Mouse (Mus musculus) lung, embryonic 15.5 days (tissue): ENCODE measurements around the gene Mpig6b. TPM values are rescaled to one million over a fixed set of nuclear protein-coding genes. Genes with fewer than 3 reads are reported as not detected.
A peak's percentile ranks its signal among the peaks of the same experiment; 100 is the strongest.

Experiments
- ATAC-seq: fragments of 200-750 bp; cut with Nextera tagmentation; 2 replicates; pipeline ENCODE4 v1.8.0; 2017; ENCODE audit warnings: moderate number of reproducible peaks, borderline replicate concordance; ENCODE audit not compliant: low FRiP score, low TSS enrichment; ENCODE audit errors: extremely low read depth
- H3K27ac ChIP-seq: fragments of 300-500 bp; sonication (generic); 2 replicates; pipeline ENCODE4 v1.5.1; 2015; ENCODE audit warnings: moderate library complexity, mild to moderate bottlenecking, inconsistent platforms
- H3K27me3 ChIP-seq: fragments of 300-500 bp; sonication (generic); 2 replicates; pipeline ENCODE4 v1.6.1; 2015; ENCODE audit warnings: inconsistent platforms
- H3K36me3 ChIP-seq: fragments of 300-500 bp; sonication (generic); 2 replicates; pipeline ENCODE4 v1.6.1; 2015; ENCODE audit warnings: inconsistent platforms
- H3K4me1 ChIP-seq: fragments of 300-500 bp; sonication (generic); 2 replicates; pipeline ENCODE4 v1.6.1; 2015; ENCODE audit warnings: inconsistent platforms
- H3K4me2 ChIP-seq: fragments of 300-500 bp; sonication (generic); 2 replicates; pipeline ENCODE4 v1.6.1; 2015; ENCODE audit warnings: inconsistent platforms, mild to moderate bottlenecking, moderate library complexity
- H3K4me3 ChIP-seq: fragments of 300-500 bp; sonication (generic); 2 replicates; pipeline ENCODE4 v1.5.1; 2015; ENCODE audit warnings: mild to moderate bottlenecking, inconsistent platforms
- H3K9ac ChIP-seq: fragments of 300-500 bp; sonication (generic); 2 replicates; pipeline ENCODE4 v1.6.1; 2015; ENCODE audit warnings: inconsistent platforms
- H3K9me3 ChIP-seq: fragments of 300-500 bp; sonication (generic); 2 replicates; pipeline ENCODE4 v1.6.1; 2016; ENCODE audit warnings: inconsistent platforms
- WGBS: fragments of 180-500 bp; shearing (Covaris S2); methylation state at CpG from one replicate; pipeline ENCODE4 v1.1.7; 2015; 5-methylcytosine and 5-hydroxymethylcytosine counted together
- polyA plus RNA-seq: library from polyadenylated mRNA; unstranded; fragments of >200 nt; fragmentation: Nextera tagmentation; extraction: Ambion mirVana; gene quantifications from 2 replicates; pipeline ENCODE4 v1.2.1, GENCODE M21; 2015

Gene Mpig6b
- 0.67 and 0.93 TPM in 2 replicates for polyA plus RNA-seq

- no peaks in the 10 kb centered on the region for H3K9me3 ChIP-seq
- H3K4me2 ChIP-seq: peak within 1 kb of the TSS; percentile 71
- peak within 1 kb of the TSS; percentile 91 for H3K27ac ChIP-seq
- H3K27me3 ChIP-seq: peaks cover 13% of the 10 kb centered on the region
- H3K9ac ChIP-seq: peak within 1 kb of the TSS; percentile 7
- ATAC-seq: no peak
- H3K4me3 ChIP-seq: peak within 1 kb of the TSS; percentile 38
- peaks cover 20% of the 10 kb centered on the region for H3K4me1 ChIP-seq
- peaks cover 14% of the 10 kb centered on the region for H3K36me3 ChIP-seq
- 46% methylated on average over 10 of the region's 10 CpGs for WGBS
Measured at GRCm38 (mm10) chr17:35066084-35066483, at the start of gene Mpig6b. Gene Mpig6b (minus strand): TSS chr17:35066184.

- 84% methylated on average over 8 of the region's 8 CpGs for WGBS
- H3K9ac ChIP-seq: no peak within 1 kb of the TSS
- H3K36me3 ChIP-seq: peaks cover 54% of the 10 kb centered on the region
- ATAC-seq: no peak
- no peak within 1 kb of the TSS for H3K4me3 ChIP-seq
- H3K4me1 ChIP-seq: peaks cover 8% of the 10 kb centered on the region
- H3K9me3 ChIP-seq: no peaks in the 10 kb centered on the region
- no peaks in the 10 kb centered on the region for H3K27me3 ChIP-seq
- H3K27ac ChIP-seq: no peak within 1 kb of the TSS
- H3K4me2 ChIP-seq: no peak within 1 kb of the TSS
Measured at GRCm38 (mm10) chr17:35115046-35116019, 49.3 kb upstream of the Mpig6b start, which contains the start of gene Ly6g5b. Gene Ly6g5b (minus strand): TSS chr17:35115428.

DNA sequence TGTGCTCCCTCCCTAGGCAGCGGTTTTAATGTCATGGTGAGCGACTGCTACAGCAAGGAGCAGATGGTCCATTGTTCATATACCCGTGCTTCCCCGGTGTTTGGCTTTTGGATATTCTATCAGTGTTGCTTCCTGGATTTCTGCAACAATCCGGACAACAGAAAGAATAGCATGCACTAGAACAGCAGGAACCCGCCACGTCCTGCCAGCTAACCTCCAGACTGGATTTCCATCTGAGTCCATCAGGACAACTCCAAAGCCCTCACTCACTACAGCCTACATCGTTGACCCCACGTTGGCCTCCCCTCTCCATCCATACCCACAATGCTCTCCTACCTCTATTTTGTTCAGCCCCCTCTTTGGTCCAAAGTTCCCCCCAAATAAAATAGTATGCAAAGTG, 45.8 kb upstream of the Mpig6b start:
- no peak for ATAC-seq
- Histone ChIP-seq H3K4me2 (no peak overlapping the region), H3K36me3 (peaks cover 27% of the 10 kb centered on the region), H3K9me3 (no peaks in the 10 kb centered on the region), H3K4me1 (no peaks in the 10 kb centered on the region), H3K9ac (no peak overlapping the region), H3K27ac (no peak overlapping the region), H3K4me3 (no peak overlapping the region), H3K27me3 (no peaks in the 10 kb centered on the region)
- WGBS: 62% methylated on average over 9 of the region's 9 CpGs

DNA sequence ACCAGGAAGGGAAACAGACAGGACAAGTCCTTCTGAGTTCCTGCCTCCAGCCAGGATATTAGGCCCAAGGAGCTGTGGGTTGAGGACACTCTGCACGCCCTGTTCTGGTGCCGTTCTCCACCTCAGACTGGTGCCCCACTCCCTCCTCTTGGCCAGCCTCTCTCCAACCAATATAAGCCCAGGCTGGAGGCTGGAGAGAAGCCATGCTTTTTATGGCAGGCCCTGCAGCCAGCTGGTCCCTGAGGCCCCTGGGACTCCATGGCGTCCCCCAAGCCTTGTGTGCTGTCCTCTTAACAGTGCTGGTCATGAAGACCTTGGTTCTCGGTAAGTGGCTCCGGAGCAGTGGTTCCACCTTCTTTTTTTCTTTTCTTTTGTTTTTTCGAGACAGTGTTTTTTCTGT, 42.1 kb upstream of the Mpig6b start, which contains the start of gene Ly6g5c:
Ly6g5c (plus strand) TSS at position 183 of the 400 bp plus-strand sequence.
- ATAC-seq: no peak
- H3K36me3 ChIP-seq: peaks cover 7% of the 10 kb centered on the region
- H3K9me3 ChIP-seq: no peaks in the 10 kb centered on the region
- no peak within 1 kb of the TSS for H3K27ac ChIP-seq
- H3K27me3 ChIP-seq: no peaks in the 10 kb centered on the region
- H3K4me3 ChIP-seq: no peak within 1 kb of the TSS
- no peak within 1 kb of the TSS for H3K9ac ChIP-seq
- whole genome bisulfite sequencing: 88% methylated on average over 6 of the region's 6 CpGs
- H3K4me2 ChIP-seq: no peak within 1 kb of the TSS
- H3K4me1 ChIP-seq: no peaks in the 10 kb centered on the region

- Histone ChIP-seq H3K4me1 (no peaks in the 10 kb centered on the region), H3K4me2 (no peak overlapping the region), H3K9ac (no peak overlapping the region), H3K4me3 (no peak overlapping the region), H3K27me3 (no peaks in the 10 kb centered on the region), H3K27ac (no peak overlapping the region), H3K36me3 (peaks cover 22% of the 10 kb centered on the region), H3K9me3 (no peaks in the 10 kb centered on the region)
- no peak for ATAC-seq
- WGBS: 51% methylated on average over 3 of the region's 3 CpGs
Measured at GRCm38 (mm10) chr17:35106522-35106921, 40.5 kb upstream of the Mpig6b start.

GRCm38 (mm10) chr17:35105740-35106389, 39.9 kb upstream of the Mpig6b start:
- no peaks in the 10 kb centered on the region for H3K9me3 ChIP-seq
- H3K4me3 ChIP-seq: no peak overlapping the region
- H3K36me3 ChIP-seq: peaks cover 29% of the 10 kb centered on the region
- H3K4me2 ChIP-seq: no peak overlapping the region
- H3K9ac ChIP-seq: no peak overlapping the region
- no peak overlapping the region for H3K27ac ChIP-seq
- 25% methylated on average over 13 of the region's 13 CpGs for WGBS
- no peak for ATAC-seq
- no peaks in the 10 kb centered on the region for H3K27me3 ChIP-seq
- H3K4me1 ChIP-seq: no peaks in the 10 kb centered on the region

- H3K27me3 ChIP-seq: no peaks in the 10 kb centered on the region
- no peaks in the 10 kb centered on the region for H3K4me1 ChIP-seq
- H3K4me2 ChIP-seq: no peak overlapping the region
- no peak overlapping the region for H3K27ac ChIP-seq
- H3K36me3 ChIP-seq: peaks cover 33% of the 10 kb centered on the region
- H3K4me3 ChIP-seq: no peak overlapping the region
- no peaks in the 10 kb centered on the region for H3K9me3 ChIP-seq
- ATAC-seq: no peak
- 57% methylated on average over 6 of the region's 6 CpGs for WGBS
- H3K9ac ChIP-seq: no peak overlapping the region
Measured at GRCm38 (mm10) chr17:35104754-35105153, 38.8 kb upstream of the Mpig6b start.

- H3K27me3 ChIP-seq: no peaks in the 10 kb centered on the region
- no peaks in the 10 kb centered on the region for H3K4me1 ChIP-seq
- 91% methylated on average over 7 of the region's 7 CpGs for WGBS
- no peak overlapping the region for H3K27ac ChIP-seq
- no peaks in the 10 kb centered on the region for H3K9me3 ChIP-seq
- no peak overlapping the region for H3K4me3 ChIP-seq
- H3K9ac ChIP-seq: no peak overlapping the region
- no peak overlapping the region for H3K4me2 ChIP-seq
- ATAC-seq: no peak
- peaks cover 34% of the 10 kb centered on the region for H3K36me3 ChIP-seq
Measured at GRCm38 (mm10) chr17:35104079-35104478, 38.1 kb upstream of the Mpig6b start.

DNA sequence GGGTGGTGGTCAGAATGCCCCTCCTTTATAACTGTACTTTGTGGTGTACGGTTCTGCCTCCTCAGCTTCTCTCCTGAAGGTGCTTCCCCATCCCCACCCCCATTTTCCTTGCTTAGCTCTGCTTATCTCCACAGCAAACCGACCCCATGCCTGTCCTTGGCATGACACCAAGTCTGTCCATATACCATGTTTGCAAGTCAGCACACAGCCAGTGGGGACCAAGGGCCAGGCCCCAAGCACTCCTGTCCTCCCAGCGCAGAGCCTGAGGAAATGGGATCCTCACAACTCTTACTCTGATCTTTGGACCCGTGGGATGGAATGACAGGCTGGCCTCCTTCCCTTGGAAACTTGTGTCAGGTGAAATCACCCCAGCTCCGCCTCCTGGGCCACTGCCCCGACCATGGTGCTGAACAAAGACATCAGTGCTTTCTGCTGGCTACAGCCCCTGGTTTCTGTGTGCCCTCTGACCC, 37.3 kb upstream of the Mpig6b start:
- WGBS: 52% methylated on average over 6 of the region's 6 CpGs
- Histone ChIP-seq H3K4me3 (no peak overlapping the region), H3K9me3 (no peaks in the 10 kb centered on the region), H3K4me1 (no peaks in the 10 kb centered on the region), H3K36me3 (peaks cover 43% of the 10 kb centered on the region), H3K4me2 (no peak overlapping the region), H3K27me3 (no peaks in the 10 kb centered on the region), H3K27ac (no peak overlapping the region), H3K9ac (no peak overlapping the region)
- no peak for ATAC-seq

DNA sequence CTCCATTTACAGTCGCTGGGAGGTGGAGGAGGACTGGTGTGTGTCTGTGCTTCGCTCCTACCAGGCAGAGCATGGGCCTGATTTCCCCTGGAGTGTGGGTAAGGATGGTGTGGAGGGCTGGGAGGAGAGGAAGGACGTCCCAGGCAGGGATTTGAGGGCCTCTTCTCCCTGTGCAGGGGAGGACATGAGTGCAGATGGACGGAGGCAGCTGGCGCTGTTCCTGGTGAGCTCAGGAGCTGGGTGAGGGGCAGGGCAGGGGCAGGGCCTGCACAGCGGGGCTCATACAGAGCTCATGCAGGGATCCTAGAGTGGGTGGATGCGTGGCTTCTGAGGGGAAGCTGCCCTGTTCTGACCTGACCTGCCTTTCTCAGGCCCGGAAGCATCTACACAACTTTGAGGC, 36.3 kb upstream of the Mpig6b start:
- Histone ChIP-seq H3K27ac (no peak overlapping the region), H3K9me3 (no peaks in the 10 kb centered on the region), H3K4me1 (no peaks in the 10 kb centered on the region), H3K4me3 (no peak overlapping the region), H3K27me3 (no peaks in the 10 kb centered on the region), H3K4me2 (no peak overlapping the region), H3K9ac (no peak overlapping the region), H3K36me3 (peaks cover 51% of the 10 kb centered on the region)
- ATAC-seq: no peak
- WGBS: 63% methylated on average over 8 of the region's 8 CpGs

- no peaks in the 10 kb centered on the region for H3K9me3 ChIP-seq
- ATAC-seq: no peak
- H3K27me3 ChIP-seq: no peaks in the 10 kb centered on the region
- no peak overlapping the region for H3K4me2 ChIP-seq
- WGBS: 85% methylated on average over 11 of the region's 11 CpGs
- H3K9ac ChIP-seq: no peak overlapping the region
- H3K4me3 ChIP-seq: no peak overlapping the region
- no peak overlapping the region for H3K27ac ChIP-seq
- H3K36me3 ChIP-seq: peaks cover 62% of the 10 kb centered on the region
- H3K4me1 ChIP-seq: no peaks in the 10 kb centered on the region
Measured at GRCm38 (mm10) chr17:35101161-35101560, 35.2 kb upstream of the Mpig6b start.
